Mouse (Mus musculus) erythroblast, embryonic 14.5 days (primary cell): ENCODE measurements around the gene Ccz1. TPM values are rescaled to one million over a fixed set of nuclear protein-coding genes. Genes with fewer than 3 reads are reported as not detected.
A peak's percentile ranks its signal among the peaks of the same experiment; 100 is the strongest.

Experiments
- H3K27me3 ChIP-seq: 2 replicates; pipeline ENCODE4 v1.6.1; 2012; ENCODE audit warnings: inconsistent platforms; ENCODE audit not compliant: control insufficient read depth
- H3K36me3 ChIP-seq: 2 replicates; pipeline ENCODE4 v1.6.1; 2012; ENCODE audit warnings: mild to moderate bottlenecking, inconsistent platforms; ENCODE audit not compliant: control insufficient read depth
- H3K4me1 ChIP-seq: 2 replicates; pipeline ENCODE4 v1.6.1; 2012; ENCODE audit warnings: inconsistent platforms; ENCODE audit not compliant: control insufficient read depth
- H3K4me3 ChIP-seq: replicated peaks from 2 replicates; pipeline ENCODE3; 2012; ENCODE audit warnings: moderate library complexity, mild to moderate bottlenecking, inconsistent platforms
- H3K9me3 ChIP-seq: 2 replicates; pipeline ENCODE4 v1.6.1; 2012; ENCODE audit warnings: low read length, inconsistent platforms, mixed read lengths; ENCODE audit not compliant: control insufficient read depth
- GATA1 ChIP-seq: IDR thresholded peaks from 2 replicates; pipeline ENCODE4 v1.6.1; 2012; ENCODE audit warnings: low read length, inconsistent platforms, mixed read lengths
- TAL1 ChIP-seq: IDR thresholded peaks from 3 replicates; pipeline ENCODE4 v1.6.1; 2012; ENCODE audit warnings: low read length, inconsistent platforms, mixed read lengths
- polyA plus RNA-seq: library from polyadenylated mRNA; stranded (reverse); fragments of >175 nt; gene quantifications from 2 replicates; pipeline ENCODE4 v1.2.3, GENCODE M21; 2012

The Ccz1 gene
- 4.1 and 5.2 TPM in 2 replicates for polyA plus RNA-seq

- no peaks in the 10 kb centered on the region for H3K9me3 ChIP-seq
- peaks cover 31% of the 10 kb centered on the region for H3K36me3 ChIP-seq
- H3K4me3 ChIP-seq, result peak within 1 kb of the TSS; percentile 77
- H3K4me1 ChIP-seq, result peaks cover 27% of the 10 kb centered on the region
- TF ChIP-seq GATA1 (no peak), TAL1 (no peak)
- H3K27me3 ChIP-seq, result no peaks in the 10 kb centered on the region
Measured at GRCm38 (mm10) chr5:144014551-144015311, at the start of gene Ccz1. Gene Ccz1 (minus strand): TSS chr5:144014877.

- TF ChIP-seq GATA1 (no peak), TAL1 (no peak)
- Histone ChIP-seq H3K36me3 (no peaks in the 10 kb centered on the region), H3K4me3 (no peak overlapping the region), H3K27me3 (no peaks in the 10 kb centered on the region), H3K4me1 (no peaks in the 10 kb centered on the region), H3K9me3 (no peaks in the 10 kb centered on the region)
Measured at GRCm38 (mm10) chr5:144064093-144064492, 49.4 kb upstream of the Ccz1 start.

GRCm38 (mm10) chr5:144054340-144054739 is 39.7 kb upstream of the Ccz1 start:
- H3K9me3 ChIP-seq, result no peaks in the 10 kb centered on the region
- no peaks in the 10 kb centered on the region for H3K36me3 ChIP-seq
- H3K27me3 ChIP-seq, result no peaks in the 10 kb centered on the region
- no peak for TF ChIP-seq GATA1
- TF ChIP-seq TAL1, result no peak
- H3K4me1 ChIP-seq, result no peaks in the 10 kb centered on the region
- H3K4me3 ChIP-seq, result no peak overlapping the region

- TF ChIP-seq GATA1 (no peak), TAL1 (no peak)
- H3K9me3 ChIP-seq, result no peaks in the 10 kb centered on the region
- H3K4me3 ChIP-seq, result no peak overlapping the region
- H3K4me1 ChIP-seq, result no peaks in the 10 kb centered on the region
- no peaks in the 10 kb centered on the region for H3K27me3 ChIP-seq
- H3K36me3 ChIP-seq, result no peaks in the 10 kb centered on the region
Measured at GRCm38 (mm10) chr5:144053450-144053849, 38.8 kb upstream of the Ccz1 start.

- Histone ChIP-seq H3K36me3 (no peaks in the 10 kb centered on the region), H3K4me3 (no peak overlapping the region), H3K4me1 (no peaks in the 10 kb centered on the region), H3K9me3 (no peaks in the 10 kb centered on the region), H3K27me3 (no peaks in the 10 kb centered on the region; the same call in 1 of the 2 replicates)
- TF ChIP-seq GATA1 (no peak), TAL1 (no peak)
Measured at GRCm38 (mm10) chr5:144051268-144051667, 36.6 kb upstream of the Ccz1 start.

GRCm38 (mm10) chr5:144049881-144050280 is 35.2 kb upstream of the Ccz1 start:
- H3K4me3 ChIP-seq, result no peak overlapping the region
- no peaks in the 10 kb centered on the region for H3K4me1 ChIP-seq
- no peaks in the 10 kb centered on the region for H3K36me3 ChIP-seq
- no peaks in the 10 kb centered on the region for H3K9me3 ChIP-seq
- H3K27me3 ChIP-seq, result peaks cover 3% of the 10 kb centered on the region; the same call in 1 of the 2 replicates
- TF ChIP-seq GATA1 (no peak), TAL1 (no peak)

GRCm38 (mm10) chr5:144047324-144047723 is 32.6 kb upstream of the Ccz1 start:
- no peak overlapping the region for H3K4me3 ChIP-seq
- H3K4me1 ChIP-seq, result no peaks in the 10 kb centered on the region
- no peaks in the 10 kb centered on the region for H3K36me3 ChIP-seq
- H3K27me3 ChIP-seq, result peaks cover 3% of the 10 kb centered on the region; the same call in 1 of the 2 replicates
- H3K9me3 ChIP-seq, result no peaks in the 10 kb centered on the region
- TF ChIP-seq GATA1 (no peak), TAL1 (no peak)

- no peaks in the 10 kb centered on the region for H3K36me3 ChIP-seq
- no peak overlapping the region for H3K4me3 ChIP-seq
- peaks cover 3% of the 10 kb centered on the region; the same call in 1 of the 2 replicates for H3K27me3 ChIP-seq
- TF ChIP-seq TAL1 (no peak), GATA1 (no peak)
- peaks cover 8% of the 10 kb centered on the region for H3K4me1 ChIP-seq
- 0 out of 2 replicates have a peak, but pooled peaks cover 7% of the 10 kb centered on the region for H3K9me3 ChIP-seq
Measured at GRCm38 (mm10) chr5:144043166-144043565, 28.5 kb upstream of the Ccz1 start.

- Histone ChIP-seq H3K9me3 (0 out of 2 replicates have a peak, but pooled peaks cover 7% of the 10 kb centered on the region), H3K4me3 (no peak overlapping the region), H3K27me3 (no peaks in the 10 kb centered on the region), H3K4me1 (peaks cover 8% of the 10 kb centered on the region), H3K36me3 (no peaks in the 10 kb centered on the region)
- TF ChIP-seq TAL1, result no peak
- TF ChIP-seq GATA1, result no peak
Measured at GRCm38 (mm10) chr5:144040720-144041364, 26.2 kb upstream of the Ccz1 start.
